Mouse (Mus musculus) brown adipose tissue, adult 24 weeks (tissue): ENCODE data around the gene Uso1. TPM values are rescaled to one million over a fixed set of nuclear protein-coding genes. Genes with fewer than 3 reads are reported as not detected.

Source experiments
- H3K27ac ChIP-seq: fragments of 200-500 bp; replicated peaks from 2 replicates; pipeline ENCODE4 v1.5.1; 2012; ENCODE audit warnings: low read depth, mild to moderate bottlenecking, low read length
- H3K4me1 ChIP-seq: fragments of 200-500 bp; 2 replicates; pipeline ENCODE4 v1.6.1; 2012; ENCODE audit warnings: low read length, mixed read lengths; ENCODE audit not compliant: control insufficient read depth, insufficient read depth, insufficient read length
- H3K4me3 ChIP-seq: fragments of 200-500 bp; 2 replicates; pipeline ENCODE4 v1.5.1; 2012; ENCODE audit warnings: low read depth, mild to moderate bottlenecking, low read length, moderate library complexity; ENCODE audit not compliant: insufficient read depth
- polyA plus RNA-seq: library from polyadenylated mRNA; stranded (reverse); fragments of >200 nt; gene quantifications from 2 replicates; pipeline ENCODE4 v1.2.4, GENCODE M21; 2012; ENCODE audit not compliant: missing spikeins, insufficient read depth, insufficient read length

Uso1 gene
- polyA plus RNA-seq, 1 experiment = 36.8 TPM

DNA sequence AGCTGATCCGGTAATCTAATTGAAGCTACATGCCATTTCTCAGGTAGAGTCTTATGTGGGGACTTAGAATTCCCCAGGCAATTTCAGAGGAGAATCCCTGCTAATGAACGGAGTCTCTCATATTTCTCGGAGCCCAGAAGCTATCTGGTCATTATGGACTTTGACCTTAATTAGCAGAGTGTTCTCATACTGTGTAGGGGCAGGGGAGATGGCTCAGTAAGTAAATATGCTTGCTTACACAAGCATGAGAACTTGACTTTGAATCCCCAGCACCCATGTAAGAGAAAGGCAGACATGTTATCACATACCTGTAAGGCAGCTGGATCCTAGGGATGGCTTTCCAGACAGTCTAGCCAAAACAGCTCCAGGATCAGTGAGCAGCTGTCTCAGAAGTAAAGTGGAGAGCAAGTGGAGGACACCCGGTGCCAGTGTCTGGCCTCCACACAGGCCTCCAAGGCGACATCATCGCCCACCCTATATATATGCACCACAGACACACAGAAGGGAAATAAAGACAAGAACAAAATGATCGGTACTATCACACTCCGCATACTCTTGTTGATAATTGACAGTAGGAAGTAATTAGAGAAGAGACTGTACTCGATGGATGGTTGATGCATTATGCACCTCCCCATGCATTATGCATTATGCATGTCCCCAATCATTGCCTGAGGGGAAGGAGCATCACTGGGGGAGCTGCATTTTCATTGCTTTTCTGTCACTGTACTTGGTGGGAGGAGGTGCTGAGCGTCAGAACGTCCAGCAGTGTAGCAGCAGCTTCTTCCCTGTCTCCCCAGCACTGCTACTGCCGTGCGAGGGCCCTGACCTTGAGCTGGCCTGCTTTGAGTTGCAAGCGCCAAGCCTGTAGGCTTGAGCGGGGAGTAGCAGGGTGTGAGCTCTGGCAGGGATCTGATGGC, 59.4 kb downstream of the Uso1 start:
- Histone ChIP-seq H3K4me1 (no peaks in the 10 kb centered on the region), H3K27ac (no peak overlapping the region), H3K4me3 (no peak overlapping the region)

DNA sequence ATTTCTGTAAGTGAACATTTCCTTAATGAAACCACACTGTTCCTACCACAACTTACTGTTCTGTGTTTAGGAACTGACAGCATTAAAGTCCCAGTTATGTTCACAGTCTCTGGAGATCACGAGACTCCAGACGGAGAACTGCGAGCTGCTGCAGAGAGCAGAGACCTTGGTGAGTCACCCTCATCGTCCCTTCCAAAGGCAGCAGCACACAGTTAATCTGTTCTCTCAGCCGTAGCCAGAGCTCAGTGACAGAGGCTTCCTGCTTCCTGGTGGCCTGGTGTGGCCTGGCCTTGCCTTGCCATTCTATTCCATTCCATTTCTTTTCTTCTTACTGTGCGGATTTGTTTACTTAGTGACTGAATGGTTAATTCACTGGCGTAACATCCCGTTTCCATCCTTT, 60.5 kb downstream of the Uso1 start:
- H3K4me3 ChIP-seq = no peak overlapping the region
- H3K4me1 ChIP-seq = no peaks in the 10 kb centered on the region
- no peak overlapping the region for H3K27ac ChIP-seq

DNA sequence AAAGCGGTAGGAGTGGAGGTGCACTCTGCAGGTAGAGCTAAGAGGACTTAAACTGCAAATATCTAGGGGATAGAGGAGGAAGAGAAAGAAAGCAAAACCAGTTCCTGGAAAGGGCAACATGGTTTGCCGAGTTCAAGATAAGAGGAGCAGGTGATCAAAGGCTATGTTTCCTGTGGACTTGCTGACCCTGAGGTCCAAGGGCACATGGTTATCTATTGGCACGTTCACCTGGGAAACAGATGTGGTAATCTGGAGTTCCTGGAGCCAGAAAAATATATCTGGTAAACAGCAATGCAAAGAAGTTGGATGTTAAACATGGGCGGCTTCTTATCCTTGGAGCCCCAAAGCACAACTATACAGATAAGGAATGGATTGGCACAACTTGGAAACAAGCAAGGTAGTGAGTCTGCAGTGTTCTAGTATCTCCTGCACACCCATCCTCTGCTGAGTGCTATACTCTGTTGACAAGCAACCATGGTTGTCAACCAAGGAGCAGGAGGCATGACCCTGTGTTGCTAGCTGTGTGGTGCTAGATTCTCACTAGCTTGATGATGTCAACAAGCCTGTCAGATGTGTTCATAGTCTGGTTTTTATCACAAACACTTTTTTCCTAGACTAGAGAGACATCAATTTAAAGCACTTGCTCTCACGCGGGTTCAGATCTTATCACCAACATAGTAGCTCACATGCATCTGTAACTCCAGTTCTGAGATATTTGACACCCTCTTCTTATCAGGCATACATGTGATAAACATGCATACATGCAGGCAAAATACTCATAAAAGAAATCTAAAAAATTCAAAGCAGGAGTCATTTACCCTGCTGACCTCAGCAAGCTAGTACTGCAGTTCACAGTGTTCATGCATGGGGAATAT, 66.7 kb downstream of the Uso1 start:
- Histone ChIP-seq H3K4me1 (no peaks in the 10 kb centered on the region), H3K4me3 (no peak overlapping the region), H3K27ac (no peak overlapping the region)

DNA sequence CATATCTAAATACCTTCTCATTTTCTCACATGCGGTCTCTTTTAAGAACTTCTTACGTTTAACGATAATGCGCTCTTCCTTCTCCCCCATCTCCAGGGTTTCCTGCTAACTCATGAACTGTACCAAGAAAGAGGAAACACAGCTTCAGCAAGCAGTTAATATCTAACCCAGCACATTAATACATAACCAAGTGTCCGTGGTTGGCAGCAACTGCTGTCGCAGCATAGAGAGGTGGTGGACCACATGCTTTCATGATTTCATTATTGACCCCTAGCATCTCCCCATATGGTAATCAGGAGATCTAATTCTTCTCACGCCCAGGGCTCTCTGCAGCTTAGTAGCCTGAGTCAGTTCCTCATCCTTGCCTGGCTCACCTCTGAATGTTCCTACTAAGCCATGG, 67.4 kb downstream of the Uso1 start:
- Histone ChIP-seq H3K27ac (peak overlapping the region; percentile 49), H3K4me1 (no peaks in the 10 kb centered on the region), H3K4me3 (no peak overlapping the region)

DNA sequence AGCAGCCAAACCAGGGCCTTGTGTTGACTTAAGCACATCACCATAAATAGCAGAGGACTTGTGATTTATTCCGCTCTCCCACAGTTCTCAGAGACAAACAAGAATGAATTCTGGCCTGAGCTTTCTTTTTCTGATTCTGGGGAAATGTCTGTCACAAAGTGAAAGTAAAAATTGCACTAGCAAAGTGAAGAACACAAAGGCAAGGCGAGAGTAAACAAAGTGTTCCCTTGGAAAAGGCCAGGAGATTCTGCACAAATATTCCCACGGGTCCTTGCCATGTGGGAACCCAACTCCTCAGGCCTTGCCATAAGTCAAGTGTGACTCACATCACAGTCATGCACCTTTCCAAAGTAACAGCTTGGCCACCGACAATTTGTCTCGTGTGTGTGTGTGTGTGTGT, 68.0 kb downstream of the Uso1 start:
- Histone ChIP-seq H3K27ac (peak overlapping the region; percentile 49), H3K4me1 (no peaks in the 10 kb centered on the region), H3K4me3 (no peak overlapping the region)

DNA sequence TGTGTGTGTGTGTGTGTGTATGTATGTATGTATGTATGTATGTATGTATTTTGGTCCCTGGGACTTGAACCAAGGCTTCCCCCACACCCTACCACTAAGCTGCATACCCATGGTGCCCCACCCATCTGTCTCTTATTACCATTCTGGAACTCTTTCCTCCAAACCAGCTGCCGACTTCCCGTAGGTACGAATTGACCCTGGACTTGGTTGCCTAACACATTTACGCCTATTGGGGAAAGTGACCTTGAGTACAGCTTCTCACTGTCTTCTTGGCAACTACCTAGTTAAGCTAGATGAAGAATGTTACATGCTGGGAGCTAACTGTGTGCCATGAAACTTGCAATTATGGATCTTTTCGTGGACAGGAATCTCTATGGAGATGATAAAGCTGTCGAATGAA, 68.4 kb downstream of the Uso1 start:
- Histone ChIP-seq H3K4me3 (no peak overlapping the region), H3K27ac (peak overlapping the region; percentile 13; the same call in 1 of the 2 replicates), H3K4me1 (no peaks in the 10 kb centered on the region)

DNA sequence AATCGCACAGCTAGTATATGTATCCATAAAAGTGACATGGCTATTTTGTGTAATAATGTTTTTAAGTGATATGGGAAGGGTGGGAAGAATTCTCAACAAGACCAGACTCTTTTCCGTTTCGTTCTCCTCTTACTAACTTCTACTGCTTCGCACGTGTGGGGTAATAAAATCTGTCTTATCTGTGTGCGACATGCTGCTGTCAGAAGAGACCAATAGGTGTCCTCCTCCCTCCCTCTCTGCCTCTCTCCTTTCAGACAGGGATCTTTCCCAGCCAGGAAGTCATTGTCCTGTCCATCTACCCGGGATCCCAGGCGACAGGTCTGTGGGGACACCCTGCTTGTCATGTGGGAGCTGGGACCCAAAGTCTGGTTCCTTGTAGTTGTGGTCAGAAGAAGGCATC, 72.5 kb downstream of the Uso1 start:
- H3K27ac ChIP-seq = no peak overlapping the region
- no peak overlapping the region for H3K4me3 ChIP-seq
- no peaks in the 10 kb centered on the region for H3K4me1 ChIP-seq

DNA sequence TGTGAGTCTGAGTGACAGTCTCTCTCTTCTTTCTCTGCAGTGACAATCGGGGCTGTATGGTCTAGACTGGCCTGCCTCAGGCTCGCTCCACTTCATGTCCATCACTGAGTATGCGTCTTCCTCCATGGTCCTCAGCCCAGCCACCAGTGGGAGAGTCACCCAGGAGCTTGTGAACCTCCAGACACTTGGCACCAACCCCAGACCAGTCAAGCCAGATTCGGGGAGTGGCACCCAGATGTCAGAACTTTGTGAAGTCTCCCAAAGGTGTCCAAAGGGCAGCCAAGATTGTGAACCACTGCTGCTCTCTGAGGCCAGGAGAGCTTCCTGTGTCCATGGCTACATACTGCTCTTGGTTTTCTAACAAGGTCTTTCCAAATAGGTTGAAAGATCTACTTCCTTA, 74.5 kb downstream of the Uso1 start:
- H3K4me1 ChIP-seq = no peaks in the 10 kb centered on the region
- no peak overlapping the region for H3K27ac ChIP-seq
- H3K4me3 ChIP-seq = no peak overlapping the region

DNA sequence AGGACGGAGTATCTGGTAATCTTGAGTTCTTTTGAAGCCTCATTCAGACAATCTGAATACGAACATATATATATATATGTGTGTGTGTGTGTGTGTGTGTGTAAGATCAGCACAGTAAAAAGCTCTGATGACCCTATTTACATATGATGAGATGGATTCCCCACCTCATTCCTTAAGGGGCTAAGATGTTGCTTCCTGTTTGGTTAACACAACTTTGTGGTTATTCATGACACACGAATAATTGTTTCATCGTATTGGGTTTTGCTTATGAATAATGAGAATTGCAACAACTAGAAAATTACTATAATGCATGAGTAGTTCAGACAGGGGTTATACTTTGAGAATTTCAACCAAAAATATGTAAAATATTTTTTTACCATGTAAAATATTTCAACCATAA, 77.6 kb downstream of the Uso1 start, which contains the start of gene U90926:
Gene U90926, minus strand, starts transcription at position 101 of the 400 bp plus-strand sequence.
- no peak within 1 kb of the TSS for H3K27ac ChIP-seq

DNA sequence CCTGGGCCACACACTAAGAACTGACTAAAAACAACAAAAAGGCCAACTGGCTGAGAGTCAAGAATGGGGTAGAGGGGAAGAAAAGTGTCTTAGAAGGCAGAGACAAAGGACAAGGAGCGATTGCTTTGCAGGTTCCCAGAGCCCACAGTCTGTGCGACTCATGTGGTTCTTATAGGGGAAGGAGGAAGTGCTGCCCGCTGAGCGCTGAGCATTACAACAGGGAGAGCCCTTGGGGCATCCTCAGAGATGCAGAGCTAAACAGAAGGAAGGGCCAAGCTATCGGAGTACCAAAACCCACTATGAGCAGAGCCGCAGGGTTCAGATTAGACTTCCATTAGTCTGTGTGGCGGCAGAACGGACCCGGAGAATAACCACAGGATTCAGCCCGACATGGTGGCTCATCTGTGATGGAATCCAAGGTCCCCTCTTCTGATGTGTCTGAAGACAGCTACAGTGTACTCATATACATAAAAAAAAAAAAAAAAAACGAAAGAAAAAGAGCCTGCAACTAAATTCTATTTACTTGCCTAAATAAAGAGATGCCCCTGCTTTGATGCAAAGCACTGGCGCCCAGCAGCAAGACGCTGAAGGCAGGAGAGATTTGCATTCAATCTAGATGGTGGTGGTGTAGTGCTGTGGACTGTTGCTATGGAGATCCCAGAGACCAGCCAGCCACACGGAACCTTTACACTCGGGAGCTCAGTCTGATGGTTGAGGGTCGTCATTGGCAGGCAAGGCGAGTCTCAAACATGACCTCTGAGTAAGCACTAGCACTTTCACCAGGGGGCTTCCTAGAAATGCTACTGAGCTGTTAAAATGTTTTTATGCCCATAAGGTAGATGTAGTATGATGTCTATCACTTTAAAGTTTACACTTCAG, 81.4 kb downstream of the Uso1 start:
- no peak overlapping the region for H3K4me3 ChIP-seq
- H3K4me1 ChIP-seq = no peaks in the 10 kb centered on the region; the same call in 1 of the 2 replicates
- no peak overlapping the region for H3K27ac ChIP-seq

More for the DNA sequence above, 77.6 kb downstream of the Uso1 start, which contains the start of gene U90926:
- Histone ChIP-seq H3K4me3 (no peak within 1 kb of the TSS), H3K4me1 (no peaks in the 10 kb centered on the region; the same call in 1 of the 2 replicates)

DNA sequence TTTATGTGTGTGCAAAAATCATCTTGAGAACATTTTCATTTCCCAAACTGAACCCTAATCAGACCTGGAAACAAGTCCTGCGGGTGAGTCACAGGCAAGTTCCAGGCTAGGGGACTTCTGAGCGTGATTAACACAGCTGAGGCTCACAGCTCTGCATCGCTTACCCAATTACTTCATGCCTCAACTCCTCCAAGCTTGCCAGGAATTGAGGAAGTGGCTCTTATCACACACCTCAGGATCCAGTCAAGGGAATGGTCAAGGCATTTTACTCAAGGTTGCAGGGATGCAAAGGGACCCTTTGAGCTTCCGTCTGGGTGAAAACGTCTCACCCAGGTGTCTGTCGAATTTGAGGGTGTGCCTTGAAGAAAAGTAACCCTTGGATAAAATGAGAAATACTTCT, 82.1 kb downstream of the Uso1 start:
- H3K4me1 ChIP-seq = no peaks in the 10 kb centered on the region; the same call in 1 of the 2 replicates
- H3K4me3 ChIP-seq = no peak overlapping the region
- H3K27ac ChIP-seq = no peak overlapping the region

DNA sequence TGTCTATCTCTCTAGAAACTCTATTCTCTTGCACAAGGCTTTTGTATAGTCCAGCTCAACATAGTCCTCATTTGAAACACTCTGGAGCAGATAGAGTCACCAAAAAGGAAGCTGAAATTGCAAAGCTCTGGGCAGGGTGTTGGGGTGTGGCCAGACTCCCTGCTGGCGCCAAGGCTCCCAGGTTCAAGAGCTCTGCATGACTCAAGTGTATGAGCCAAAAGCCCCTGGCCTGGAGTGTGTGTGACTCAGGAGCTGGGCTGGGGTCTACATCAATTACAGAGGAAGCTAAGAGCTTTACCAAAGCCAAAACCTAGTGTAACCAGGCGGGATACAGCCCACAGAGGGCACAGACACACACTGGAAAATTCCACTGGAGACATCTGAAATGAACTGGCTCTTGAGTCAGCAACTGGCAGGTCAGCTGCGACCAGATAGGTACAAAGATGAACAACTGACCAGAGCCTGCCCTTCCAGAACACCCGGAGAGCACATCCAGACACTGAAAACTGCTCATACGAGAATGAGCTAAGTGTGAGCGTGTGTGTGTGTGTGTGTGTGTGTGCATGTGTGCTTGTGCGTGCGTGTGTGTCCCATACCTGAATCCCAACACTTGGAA, 82.7 kb downstream of the Uso1 start:
- H3K27ac ChIP-seq = no peak overlapping the region
- no peaks in the 10 kb centered on the region; the same call in 1 of the 2 replicates for H3K4me1 ChIP-seq
- H3K4me3 ChIP-seq = no peak overlapping the region

DNA sequence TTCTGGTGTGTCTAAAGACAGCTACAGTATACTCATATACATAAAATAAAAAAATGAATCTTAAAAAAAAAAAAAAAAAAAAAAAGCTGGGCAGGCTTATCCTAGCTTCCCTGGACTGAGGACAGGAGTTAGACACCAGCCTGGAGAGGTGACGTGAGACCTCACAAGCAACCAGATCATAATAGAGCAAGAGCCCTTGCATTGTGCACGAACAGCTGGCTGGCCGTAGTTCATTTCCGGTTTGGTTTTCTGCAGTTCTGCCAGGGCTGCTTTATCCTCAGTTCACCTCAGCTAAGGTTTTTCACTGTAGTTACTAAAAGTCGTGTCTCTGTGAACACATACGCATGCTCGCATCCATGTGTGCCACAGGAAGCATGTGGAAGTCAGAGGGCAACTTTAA, 90.0 kb downstream of the Uso1 start:
- Histone ChIP-seq H3K4me1 (no peaks in the 10 kb centered on the region), H3K27ac (no peak overlapping the region), H3K4me3 (no peak overlapping the region)

DNA sequence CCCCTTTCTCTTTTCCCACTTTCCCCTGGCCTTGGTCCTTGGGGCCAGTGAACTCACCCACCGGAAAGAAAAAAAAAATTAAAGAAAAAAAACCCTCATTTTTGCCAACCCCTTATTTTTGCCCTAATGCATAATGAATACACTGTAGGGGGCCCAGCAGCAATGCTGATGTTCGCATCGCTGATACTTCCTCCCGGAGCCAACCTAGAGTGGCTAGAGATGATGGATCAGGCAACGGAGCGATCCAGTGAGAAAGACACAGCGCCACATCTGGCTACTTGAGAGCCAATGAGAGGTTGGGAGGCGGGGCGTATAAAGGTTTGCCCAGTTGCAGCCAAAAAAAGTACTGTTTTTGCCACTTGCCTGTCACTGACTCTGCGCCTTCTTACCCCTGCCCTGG, 91.0 kb downstream of the Uso1 start:
- Histone ChIP-seq H3K27ac (no peak overlapping the region), H3K4me1 (no peaks in the 10 kb centered on the region), H3K4me3 (no peak overlapping the region)
